Mouse (Mus musculus) heart, postnatal 0 days (tissue): ENCODE results near the gene Nckap5. TPM values are rescaled to one million over a fixed set of nuclear protein-coding genes. Genes with fewer than 3 reads are reported as not detected.

Experiments used
- ATAC-seq: fragments of 200-750 bp; cut with Nextera tagmentation; 2 replicates; pipeline ENCODE4 v1.8.0; 2017; ENCODE audit warnings: low read depth, moderate number of reproducible peaks, moderate library complexity; ENCODE audit not compliant: insufficient read depth
- DNase-seq: peaks from one replicate; pipeline ENCODE4 v3.0.0-alpha.2; 2016; ENCODE audit warnings: low spot score
- H3K27ac ChIP-seq: fragments of 300-500 bp; sonication (generic); 2 replicates; pipeline ENCODE4 v1.5.1; 2014; ENCODE audit warnings: low read depth, mild to moderate bottlenecking
- H3K27me3 ChIP-seq: fragments of 300-500 bp; sonication (generic); 2 replicates; pipeline ENCODE4 v1.6.1; 2014; ENCODE audit warnings: low read length, mixed read lengths; ENCODE audit not compliant: control insufficient read depth, insufficient read depth
- H3K36me3 ChIP-seq: fragments of 300-500 bp; sonication (generic); replicated peaks from 2 replicates; pipeline ENCODE4 v1.6.1; 2014; ENCODE audit warnings: low read length, mixed read lengths; ENCODE audit not compliant: control insufficient read depth, insufficient read depth
- H3K4me1 ChIP-seq: fragments of 300-500 bp; sonication (generic); 2 replicates; pipeline ENCODE4 v1.6.1; 2014; ENCODE audit warnings: antibody characterized with exemption; ENCODE audit not compliant: control insufficient read depth, insufficient read depth
- H3K4me2 ChIP-seq: fragments of 300-500 bp; sonication (generic); 2 replicates; pipeline ENCODE4 v1.6.1; 2014; ENCODE audit warnings: low read depth, mild to moderate bottlenecking, low read length, moderate library complexity
- H3K4me3 ChIP-seq: fragments of 300-500 bp; sonication (generic); 2 replicates; pipeline ENCODE4 v1.5.1; 2014; ENCODE audit warnings: low read depth, low read length
- H3K9ac ChIP-seq: fragments of 300-500 bp; sonication (generic); replicated peaks from 2 replicates; pipeline ENCODE4 v1.6.1; 2014; ENCODE audit warnings: low read depth, low read length, mixed read lengths
- H3K9me3 ChIP-seq: fragments of 300-500 bp; sonication (generic); replicated peaks from 2 replicates; pipeline ENCODE4 v1.6.1; 2016; ENCODE audit warnings: low read length; ENCODE audit not compliant: control insufficient read depth
- CTCF ChIP-seq: IDR thresholded peaks from 2 replicates; pipeline ENCODE4 v1.5.1; 2016; ENCODE audit warnings: antibody characterized with exemption, control low read depth, low read depth
- EP300 ChIP-seq: IDR thresholded peaks from 2 replicates; pipeline ENCODE4 v1.6.1; 2016; ENCODE audit warnings: antibody characterized with exemption, low read depth
- WGBS: fragments of 180-500 bp; shearing (Covaris S2); extraction: QIAGEN DNeasy Blood & Tissue Kit; methylation state at CpG from one replicate; pipeline ENCODE4 v1.1.7; 2014; 5-methylcytosine and 5-hydroxymethylcytosine counted together
- polyA plus RNA-seq: library from polyadenylated mRNA; unstranded; fragments of >200 nt; fragmentation: Nextera tagmentation; extraction: Ambion mirVana; gene quantifications from 2 replicates; pipeline ENCODE4 v1.2.1, GENCODE M21; 2015
- total RNA-seq: library from RNA; depleted of rRNA; stranded (reverse); fragments of >200 nt; gene quantifications from 2 replicates; pipeline ENCODE4 v1.2.3, GENCODE M21; 2014; ENCODE audit warnings: low replicate concordance

Gene Nckap5
- total and polyA plus RNA-seq, 2 experiments from 2014 or later = 4.6 to 14.5 TPM

- DNase-seq = no peak
- Histone ChIP-seq H3K4me2 (no peak overlapping the region), H3K36me3 (no peaks in the 10 kb centered on the region), H3K9ac (no peak overlapping the region), H3K4me1 (peaks cover 15% of the 10 kb centered on the region), H3K27me3 (no peaks in the 10 kb centered on the region), H3K9me3 (no peaks in the 10 kb centered on the region), H3K27ac (0 out of 2 replicates have a peak overlapping the region, but pooled peaks have one; percentile 28), H3K4me3 (no peak overlapping the region)
- WGBS = 32% methylated on average over 7 of the region's 7 CpGs
- ATAC-seq = no peak
- no peak for TF ChIP-seq CTCF
- TF ChIP-seq EP300 = no peak
Measured at GRCm38 (mm10) chr1:126593044-126593805, 237.4 kb downstream of the Nckap5 start.

- no peak for DNase-seq
- Histone ChIP-seq H3K36me3 (no peaks in the 10 kb centered on the region), H3K4me1 (peaks cover 10% of the 10 kb centered on the region), H3K4me2 (no peak overlapping the region), H3K9ac (no peak overlapping the region), H3K4me3 (no peak overlapping the region), H3K27ac (no peak overlapping the region), H3K9me3 (no peaks in the 10 kb centered on the region), H3K27me3 (no peaks in the 10 kb centered on the region)
- ATAC-seq = no peak
- TF ChIP-seq CTCF = no peak
- TF ChIP-seq EP300 = no peak
- 85% methylated on average over 3 of the region's 3 CpGs for WGBS
Measured at GRCm38 (mm10) chr1:126590911-126591310, 239.7 kb downstream of the Nckap5 start.

- H3K4me3 ChIP-seq = no peak overlapping the region
- no peak overlapping the region for H3K4me2 ChIP-seq
- DNase-seq (no peak), ATAC-seq (no peak)
- H3K27ac ChIP-seq = no peak overlapping the region
- TF ChIP-seq CTCF (no peak), EP300 (no peak)
- no peaks in the 10 kb centered on the region for H3K27me3 ChIP-seq
- H3K36me3 ChIP-seq = no peaks in the 10 kb centered on the region
- H3K9ac ChIP-seq = no peak overlapping the region
- H3K9me3 ChIP-seq = no peaks in the 10 kb centered on the region
- H3K4me1 ChIP-seq = no peaks in the 10 kb centered on the region; the same call in 1 of the 2 replicates
Measured at GRCm38 (mm10) chr1:126578163-126578562, 252.4 kb downstream of the Nckap5 start.

- ATAC-seq = no peak
- TF ChIP-seq CTCF = no peak
- no peak for TF ChIP-seq EP300
- Histone ChIP-seq H3K9ac (no peak overlapping the region), H3K27me3 (no peaks in the 10 kb centered on the region), H3K27ac (no peak overlapping the region), H3K4me2 (no peak overlapping the region), H3K36me3 (no peaks in the 10 kb centered on the region), H3K4me3 (no peak overlapping the region), H3K9me3 (no peaks in the 10 kb centered on the region), H3K4me1 (no peaks in the 10 kb centered on the region; the same call in 1 of the 2 replicates)
- no peak for DNase-seq
- 83% methylated on average over 9 of the region's 9 CpGs for WGBS
Measured at GRCm38 (mm10) chr1:126574295-126574694, 256.3 kb downstream of the Nckap5 start.

- Histone ChIP-seq H3K9ac (no peak overlapping the region), H3K4me1 (no peaks in the 10 kb centered on the region; the same call in 1 of the 2 replicates), H3K27me3 (no peaks in the 10 kb centered on the region), H3K27ac (no peak overlapping the region), H3K36me3 (no peaks in the 10 kb centered on the region), H3K4me3 (no peak overlapping the region), H3K9me3 (no peaks in the 10 kb centered on the region), H3K4me2 (no peak overlapping the region)
- WGBS = 73% methylated on average over 3 of the region's 3 CpGs
- no peak for ATAC-seq
- TF ChIP-seq EP300 (no peak), CTCF (no peak)
- no peak for DNase-seq
Measured at GRCm38 (mm10) chr1:126573714-126574113, 256.9 kb downstream of the Nckap5 start.

- no peak overlapping the region for H3K9ac ChIP-seq
- no peak overlapping the region for H3K4me2 ChIP-seq
- ATAC-seq (no peak), DNase-seq (no peak)
- WGBS = 86% methylated on average over 2 of the region's 2 CpGs
- no peaks in the 10 kb centered on the region for H3K27me3 ChIP-seq
- H3K4me1 ChIP-seq = no peaks in the 10 kb centered on the region; the same call in 1 of the 2 replicates
- TF ChIP-seq EP300 = no peak
- no peak for TF ChIP-seq CTCF
- no peak overlapping the region for H3K4me3 ChIP-seq
- H3K9me3 ChIP-seq = no peaks in the 10 kb centered on the region
- H3K36me3 ChIP-seq = no peaks in the 10 kb centered on the region
- no peak overlapping the region for H3K27ac ChIP-seq
Measured at GRCm38 (mm10) chr1:126573097-126573496, 257.5 kb downstream of the Nckap5 start.
